Mouse (Mus musculus) frontal cortex, postnatal 36 days (tissue): Measurements from ENCODE around the gene Pom121.
"Not testable (repeated sequence)": the region's sequence is repeated elsewhere in the genome, so short reads cannot be mapped to it uniquely, and the experiment has no call there.

Experiments
- DNase-seq, 2 experiments: peaks; one replicate each; pipeline ENCODE4 v3.0.0; 2022; ENCODE audit warnings: low spot score in 2 of 2

Pom121 gene

DNA sequence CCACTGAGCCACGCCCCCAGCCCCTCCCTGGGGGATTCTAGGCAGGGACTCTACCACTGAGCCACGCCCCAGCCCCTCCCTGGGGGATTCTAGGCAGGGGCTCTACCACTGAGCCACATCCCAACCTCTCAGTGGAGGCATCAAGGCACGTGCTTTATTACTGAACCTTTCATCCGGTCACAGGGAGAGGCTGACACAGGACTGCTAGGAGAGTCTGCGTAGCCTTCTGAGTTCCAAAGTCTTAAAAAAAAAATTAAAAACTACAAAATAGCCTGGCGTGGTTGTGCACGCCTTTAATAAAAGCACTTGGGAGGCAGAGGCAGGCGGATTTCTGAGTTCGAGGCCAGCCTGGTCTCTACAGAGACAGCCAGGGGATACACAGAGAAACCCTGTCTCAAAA, 25.1 kb downstream of the Pom121 start:
- DNase-seq: not testable (repeated sequence)

DNA sequence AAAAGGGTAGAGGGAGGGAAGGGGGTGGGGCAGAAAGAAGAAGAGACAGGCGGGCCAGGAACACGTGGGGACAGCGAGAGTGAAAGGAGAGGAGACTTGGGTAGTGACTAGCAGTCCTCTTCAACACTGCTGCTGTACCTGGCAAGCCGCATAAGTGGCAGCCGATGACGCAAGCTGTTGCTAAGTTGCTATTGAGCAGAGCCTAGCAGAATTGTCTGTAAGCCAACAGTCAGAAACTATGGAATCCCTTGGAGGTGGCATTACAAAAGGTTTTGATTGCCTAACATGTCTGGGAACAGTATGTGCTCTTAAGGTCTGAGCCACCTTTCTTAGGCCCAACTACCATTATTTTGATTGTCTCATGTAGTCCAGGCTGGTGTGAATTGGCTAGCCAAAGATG, 26.0 kb downstream of the Pom121 start:
- DNase-seq: no peak

DNA sequence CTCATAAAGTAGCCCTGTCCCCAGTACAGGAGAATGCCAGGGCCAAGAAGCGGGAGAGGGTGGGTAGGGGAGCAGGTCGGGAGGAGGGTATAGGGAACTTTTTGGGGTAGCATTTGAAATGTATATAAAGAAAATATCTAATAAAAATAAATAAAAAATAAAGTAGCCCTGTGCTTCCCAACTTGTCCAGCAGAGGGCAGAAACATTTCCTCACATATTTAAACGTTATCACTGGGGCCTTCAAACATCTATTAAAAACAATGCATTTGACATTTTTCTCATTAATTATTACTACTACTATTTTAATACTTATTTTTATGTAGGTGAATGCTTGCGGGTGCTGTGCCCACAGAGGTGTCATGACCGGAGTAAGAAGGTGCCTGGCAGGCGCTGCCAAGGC, 26.5 kb downstream of the Pom121 start:
- DNase-seq: no peak

DNA sequence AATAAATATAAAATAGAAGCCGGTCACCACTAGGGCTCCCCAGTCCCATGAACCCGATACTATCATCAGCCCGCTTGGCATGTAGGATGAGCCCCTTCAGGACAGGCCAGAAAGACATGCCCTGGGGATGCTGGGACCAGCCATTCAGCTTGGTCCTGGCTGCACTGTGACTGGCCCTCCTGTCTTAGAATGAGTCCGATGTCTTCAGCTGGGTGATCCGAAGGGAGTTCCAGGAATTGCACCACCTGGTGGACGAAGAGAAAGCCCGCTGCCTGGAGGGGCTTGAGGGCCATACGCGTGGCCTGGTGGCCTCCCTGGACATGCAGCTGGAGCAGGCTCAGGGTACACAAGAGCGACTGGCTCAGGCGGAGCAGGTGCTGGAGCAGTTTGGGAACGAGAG, 30.8 kb downstream of the Pom121 start:
- DNase-seq: no peak

DNA sequence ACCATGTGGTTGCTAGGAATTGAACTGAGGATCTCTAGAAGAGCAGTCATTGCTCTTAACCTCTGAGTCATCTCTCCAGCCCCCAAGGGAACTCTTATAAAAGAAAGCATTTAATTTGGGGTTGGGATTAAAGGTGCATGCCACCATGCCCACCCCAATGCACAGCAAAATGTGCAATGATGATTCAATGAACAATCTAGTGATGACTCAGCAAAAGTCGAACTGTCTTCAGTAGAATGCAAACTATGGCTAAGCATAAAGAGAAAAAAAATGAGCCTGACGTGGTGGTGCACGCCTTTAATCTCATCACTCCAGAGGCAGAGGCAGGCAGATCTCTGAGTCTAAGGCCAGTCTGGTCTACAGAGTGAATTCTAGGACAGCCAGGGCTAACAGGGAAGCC, 31.8 kb downstream of the Pom121 start:
- no peak for DNase-seq

DNA sequence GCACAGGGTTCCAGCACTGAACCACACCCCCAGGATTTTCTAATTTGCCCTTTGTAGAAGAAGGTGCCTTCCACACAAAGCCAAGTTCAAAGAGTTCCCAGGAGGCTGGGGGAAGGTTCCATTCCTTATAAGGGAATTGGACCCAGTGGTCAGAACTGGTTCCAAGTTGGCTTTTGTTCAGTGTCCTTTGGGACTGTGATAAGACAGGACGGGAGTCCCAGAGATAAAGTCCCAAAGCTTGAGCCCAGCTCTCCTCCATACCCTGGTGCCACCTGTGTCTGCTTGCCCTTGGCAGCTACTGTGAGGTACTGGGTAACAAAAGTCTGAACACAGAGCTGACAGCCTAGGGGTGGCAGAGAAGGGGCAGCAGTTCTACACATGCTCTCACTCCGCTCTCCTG, 34.6 kb downstream of the Pom121 start:
- DNase-seq: no peak

DNA sequence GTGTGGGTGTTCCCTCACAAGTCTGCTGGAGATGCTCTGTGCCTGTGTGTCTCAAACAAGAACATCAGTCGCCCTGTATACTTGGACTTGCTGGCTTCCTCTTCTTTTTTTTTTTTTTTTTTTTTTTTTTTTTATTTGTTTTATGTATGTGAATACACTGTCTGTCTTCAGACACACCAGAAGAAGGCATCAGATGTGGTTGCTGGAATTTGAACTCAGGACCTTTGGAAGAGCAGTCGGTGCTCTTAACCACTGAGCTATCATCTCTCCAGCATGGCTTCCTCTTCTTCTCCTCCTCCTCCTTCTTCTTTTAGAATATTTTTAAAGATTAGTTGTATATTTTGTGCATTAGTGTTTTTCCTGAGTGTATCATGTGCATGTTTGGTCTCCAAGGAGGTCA, 36.8 kb downstream of the Pom121 start:
- DNase-seq: no peak

DNA sequence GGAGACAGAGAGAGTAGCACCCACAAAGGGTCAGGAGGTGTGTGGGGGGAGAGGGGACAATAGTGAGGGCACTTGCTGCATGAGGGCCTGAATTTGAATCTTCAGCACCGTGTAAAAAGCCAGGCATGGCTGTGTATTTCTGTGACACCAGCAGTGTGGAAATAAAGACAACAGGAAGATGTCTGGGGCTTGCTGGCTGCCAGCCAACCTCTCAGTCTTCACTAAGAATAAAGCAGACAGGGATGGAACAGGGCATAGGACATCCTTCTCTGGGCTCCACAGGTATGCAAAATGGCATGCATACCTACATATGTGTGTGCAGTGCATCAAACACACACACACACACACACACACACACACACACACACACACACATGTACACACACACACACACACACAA, 38.3 kb downstream of the Pom121 start:
- no peak for DNase-seq

DNA sequence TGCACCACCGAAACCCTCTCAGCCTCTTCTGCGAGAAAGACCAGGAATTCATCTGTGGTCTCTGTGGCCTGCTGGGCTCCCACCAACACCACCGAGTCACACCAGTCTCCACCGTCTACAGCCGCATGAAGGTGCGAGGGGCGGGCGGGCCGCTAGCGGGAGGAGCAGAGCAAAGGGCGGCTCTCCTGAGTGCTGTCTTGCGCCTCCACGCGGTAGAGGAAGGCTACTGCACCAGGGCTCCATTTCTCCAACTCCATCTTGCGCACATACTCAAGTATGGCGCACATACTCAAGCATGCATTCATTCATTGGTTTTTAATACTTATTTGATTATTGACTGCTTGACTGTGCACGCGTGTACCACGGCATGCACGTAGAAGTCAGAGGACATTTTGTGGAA, 40.8 kb downstream of the Pom121 start:
- DNase-seq: no peak

DNA sequence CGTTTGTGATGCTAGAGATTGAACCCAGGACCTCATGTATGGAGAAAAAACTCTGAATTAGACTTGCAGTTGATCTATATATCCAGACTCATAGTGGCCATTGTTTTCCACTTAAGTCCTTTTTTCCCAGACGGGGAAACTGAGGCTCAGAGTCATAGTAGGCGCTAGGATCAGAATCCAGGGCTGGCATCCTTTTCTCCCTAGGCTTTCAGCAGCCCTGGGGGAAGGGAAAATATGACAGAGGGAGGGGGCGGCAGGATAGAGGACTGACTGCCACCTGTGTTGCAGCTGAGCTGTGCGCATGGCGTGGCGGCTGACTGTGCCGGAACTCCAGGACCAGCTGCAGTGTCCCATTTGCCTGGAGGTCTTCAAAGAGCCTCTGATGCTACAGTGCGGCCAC, 41.4 kb downstream of the Pom121 start, which contains the start of gene Trim50:
Trim50 (plus strand) TSS at position 301 of the 400 bp plus-strand sequence.
- no peak for DNase-seq

DNA sequence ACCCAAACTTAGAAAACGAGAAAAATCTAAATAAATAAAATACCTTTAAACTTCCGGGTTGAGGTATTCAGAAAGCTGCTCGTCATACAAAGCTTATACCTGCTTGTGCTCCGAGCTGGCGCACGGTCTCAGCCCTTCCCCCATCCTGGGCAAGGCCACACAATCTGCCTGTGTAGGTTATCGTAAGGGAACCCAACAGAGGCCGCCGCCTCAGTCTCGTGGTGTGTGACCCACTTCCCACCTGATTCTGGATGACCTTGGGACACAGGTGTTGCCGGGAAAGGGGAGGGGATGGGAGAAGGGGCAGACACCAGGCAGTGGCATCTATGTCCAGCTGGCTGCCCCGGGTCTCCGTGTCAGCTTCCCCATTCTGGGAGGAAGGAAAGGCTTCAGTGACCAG, 42.7 kb downstream of the Pom121 start:
- no peak for DNase-seq

DNA sequence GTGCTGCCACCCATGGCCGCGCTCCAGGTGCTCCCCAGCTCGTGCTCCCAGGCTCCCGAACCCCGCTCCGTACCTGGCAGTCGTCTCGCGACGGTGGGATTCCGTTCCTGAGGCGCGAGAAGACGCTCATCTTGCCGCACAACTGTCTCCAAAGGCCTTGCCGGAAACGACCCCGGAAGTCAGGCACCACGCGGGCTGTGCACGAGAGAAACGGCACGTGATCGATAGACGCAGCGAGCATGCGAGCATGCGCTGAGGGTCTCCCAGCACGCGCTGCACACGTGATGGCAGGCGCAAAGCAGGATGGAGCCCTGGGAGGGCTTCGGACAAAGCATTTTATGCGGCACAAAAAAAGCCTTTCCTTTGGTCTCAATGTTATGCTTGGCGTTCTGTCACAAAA, 44.5 kb downstream of the Pom121 start, which contains the start of gene Fkbp6:
Fkbp6 (minus strand) TSS at position 183 of the 400 bp plus-strand sequence.
- no peak for DNase-seq

DNA sequence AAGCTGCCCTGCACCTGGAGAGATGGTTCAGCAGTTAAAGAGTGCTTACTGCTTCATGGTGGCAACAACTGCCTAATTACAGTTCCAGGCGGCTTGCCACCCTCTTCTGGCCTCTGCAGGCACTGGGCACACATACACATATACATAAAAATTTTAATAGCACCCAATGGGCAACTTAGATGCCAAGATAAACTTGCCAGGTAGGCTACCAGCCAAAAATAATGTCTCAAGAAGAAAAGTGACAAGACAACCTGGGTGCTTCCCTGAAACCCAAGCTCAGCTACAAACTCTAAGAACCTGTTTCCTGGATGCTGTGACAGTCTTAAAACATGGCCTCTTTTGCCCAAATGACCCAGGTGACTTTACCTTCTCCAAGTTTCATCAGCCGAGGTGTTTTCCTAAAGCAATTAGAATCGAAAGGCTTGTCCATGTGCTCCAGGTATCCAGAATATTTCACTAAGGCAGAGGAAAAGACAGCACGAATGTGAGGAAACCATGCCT, 46.8 kb downstream of the Pom121 start:
- no peak for DNase-seq

DNA sequence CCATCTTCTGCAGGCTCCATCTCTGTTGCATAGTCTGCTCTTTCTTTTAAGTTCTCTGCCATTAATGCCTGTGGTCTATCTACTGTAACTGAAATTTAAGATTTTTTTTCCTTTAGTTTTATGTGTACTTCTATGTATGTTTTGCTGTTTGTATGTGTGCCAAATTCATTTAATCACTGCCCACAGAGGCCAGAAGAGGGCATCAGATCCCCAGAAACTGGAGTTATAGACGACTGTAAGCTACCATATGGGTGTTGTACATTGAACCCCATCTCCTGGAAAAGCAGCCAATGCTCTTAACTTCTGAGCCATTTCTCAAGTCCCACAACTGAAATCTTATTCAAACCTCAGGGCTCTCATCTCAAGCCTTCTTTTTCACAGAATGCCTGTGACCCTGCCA, 47.9 kb downstream of the Pom121 start:
- no peak for DNase-seq

DNA sequence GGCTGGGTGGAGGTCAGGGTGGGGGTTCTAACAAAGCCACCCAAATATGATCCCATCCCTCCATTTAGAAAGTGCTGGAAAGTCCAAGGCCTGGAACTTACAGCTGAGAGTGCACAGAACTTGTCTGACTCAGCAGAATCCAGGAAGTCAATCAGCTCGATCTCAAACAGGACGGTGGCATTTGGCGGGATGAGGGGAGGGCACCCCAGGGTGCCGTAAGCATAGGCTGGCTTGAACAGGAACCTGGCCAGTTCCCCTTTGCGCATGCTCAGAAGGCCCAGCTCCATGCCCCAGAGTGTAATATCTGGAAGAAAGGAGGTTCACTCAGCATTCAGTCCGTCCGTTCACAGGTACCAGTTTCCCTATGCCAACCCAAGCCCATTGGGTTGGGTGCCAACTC, 48.4 kb downstream of the Pom121 start:
- no peak for DNase-seq

DNA sequence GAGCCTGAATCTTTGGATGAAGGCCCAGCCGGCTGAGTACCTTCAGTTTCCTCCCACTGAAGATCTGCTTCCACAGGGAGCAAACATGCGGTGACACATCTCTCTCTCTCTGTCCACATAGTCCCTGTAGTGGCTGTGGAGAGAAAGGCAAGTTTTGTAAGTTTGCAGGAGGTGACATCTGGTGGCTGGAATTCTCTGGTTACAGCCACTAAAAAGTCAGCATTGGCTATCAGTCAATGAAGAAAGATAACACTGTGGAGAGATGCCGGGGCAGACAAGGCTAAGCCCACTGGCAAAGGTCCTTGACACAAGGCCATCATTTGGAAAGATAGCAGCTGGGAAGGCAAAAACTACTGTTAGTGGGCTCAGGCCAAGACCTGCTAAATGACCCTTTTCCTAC, 56.8 kb downstream of the Pom121 start:
- no peak for DNase-seq

DNA sequence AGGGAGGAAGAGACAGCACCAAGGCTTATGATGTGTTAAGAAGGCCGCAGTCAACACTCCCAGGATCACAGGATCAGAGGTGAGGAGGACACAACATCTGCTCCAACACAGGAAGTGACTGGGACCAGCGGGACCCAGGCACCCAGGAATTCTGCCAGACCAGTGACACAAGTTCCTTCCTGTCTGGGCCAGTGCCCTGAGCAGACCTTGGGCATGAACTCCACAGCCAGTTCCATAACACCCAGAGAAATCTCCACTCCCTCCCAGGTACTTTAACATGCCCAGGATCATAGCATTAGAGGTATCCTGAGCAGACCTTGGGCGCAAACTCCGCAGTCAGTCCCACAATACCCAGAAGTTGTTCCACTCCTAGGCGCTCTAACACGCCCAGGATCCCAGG, 63.2 kb downstream of the Pom121 start:
- no peak for DNase-seq

DNA sequence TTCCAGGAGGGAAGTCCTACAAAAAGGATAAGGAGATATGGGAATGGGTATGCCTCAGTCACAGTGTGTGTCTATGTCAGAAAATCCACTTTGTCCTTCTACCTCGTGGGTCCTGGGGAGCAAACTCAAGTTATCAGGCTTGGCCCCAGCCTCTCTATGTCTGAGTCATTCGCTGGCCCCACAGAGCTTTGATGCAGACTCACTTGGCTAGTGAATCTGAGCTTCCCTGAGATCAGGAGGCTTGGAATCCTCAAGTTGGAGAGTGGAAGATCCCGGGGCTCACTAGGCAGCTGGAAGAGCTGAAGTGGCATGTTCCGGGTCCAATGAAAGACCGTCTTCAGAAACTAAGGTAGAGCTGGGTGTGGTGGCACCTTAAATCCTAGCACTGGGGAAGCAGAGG, 64.1 kb downstream of the Pom121 start:
- DNase-seq: no peak

DNA sequence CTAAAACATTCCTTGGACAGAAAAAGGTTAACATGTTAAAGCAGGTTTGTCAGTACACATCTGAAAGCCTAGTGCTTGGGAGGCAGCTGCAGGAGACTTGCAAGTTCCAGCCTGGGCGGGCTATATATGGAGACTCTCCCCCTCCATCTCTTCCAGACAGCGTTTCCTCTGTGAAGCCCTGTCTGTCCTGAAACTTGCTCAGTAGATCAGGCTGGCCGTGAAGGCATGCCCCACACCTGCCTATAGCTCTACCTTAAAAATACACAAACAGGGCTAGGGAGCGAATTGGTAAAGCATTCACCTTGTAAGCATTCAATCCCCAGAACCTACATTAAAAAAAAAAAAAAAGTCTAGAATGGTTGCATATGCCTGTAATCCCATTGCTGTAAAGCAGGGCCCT, 64.9 kb downstream of the Pom121 start:
- no peak for DNase-seq
